ENCODE assay signal across 8 mouse cellular contexts in the genomic region with DNA sequence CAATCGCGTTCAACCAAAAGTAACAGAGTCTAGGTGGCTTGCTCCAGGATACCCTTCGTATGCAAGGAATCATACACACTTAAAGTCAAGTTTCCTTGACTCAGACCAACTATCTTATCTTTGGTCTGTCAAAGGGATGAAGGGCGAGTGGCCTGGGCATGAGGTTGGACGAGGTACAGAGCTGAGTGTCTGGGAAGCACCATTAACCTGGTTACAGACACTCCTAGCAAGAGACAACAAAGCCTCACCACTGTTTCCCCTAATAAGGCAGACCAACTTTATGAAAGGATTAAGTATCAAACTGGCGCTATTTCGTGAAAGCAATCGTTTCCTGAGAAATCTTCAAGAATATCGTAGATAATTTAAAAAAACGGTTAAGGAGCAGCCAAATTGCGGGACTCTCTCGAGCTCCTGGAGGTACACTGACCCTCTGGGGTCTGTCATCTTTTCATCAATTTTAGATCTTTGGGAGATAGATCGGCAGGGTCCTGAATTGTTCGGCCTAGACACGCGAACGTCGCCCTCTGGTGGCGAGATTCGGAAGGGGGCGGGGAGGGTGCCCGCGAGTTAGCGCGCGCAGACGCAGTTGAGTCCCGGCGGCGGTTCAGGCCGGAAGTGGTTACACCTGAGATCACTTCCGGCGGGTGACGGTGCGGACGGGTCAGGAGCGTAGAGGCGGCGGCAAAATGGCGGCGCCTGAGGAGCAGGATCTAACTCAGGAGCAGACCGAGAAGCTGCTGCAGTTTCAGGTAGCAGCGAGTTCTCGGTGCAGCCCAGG. TPM values are rescaled to one million over a fixed set of nuclear protein-coding genes. Genes with fewer than 3 reads are reported as not detected.
DNase-seq lines count a peak whose midpoint lies in the region; ATAC-seq and TF ChIP-seq lines count a peak whose summit lies in the region.

Faf2 (plus strand) TSS at position 630 of the 778 bp plus-strand sequence.

- 10% methylated on average over 44 of the region's 44 CpGs for WGBS in hindbrain, postnatal 0 days

- peaks cover 7% of the 10 kb centered on the region; the same call in 1 of the 2 replicates for H3K4me1 ChIP-seq in hindbrain, postnatal 0 days (ENCODE audit: insufficient read depth, low read length)

- no peaks in the 10 kb centered on the region for H3K36me3 ChIP-seq in hindbrain, postnatal 0 days (ENCODE audit: insufficient read depth, low read length)

- peak; percentile 99 for ATAC-seq in hindbrain, postnatal 0 days
- ATAC-seq in megakaryocyte, adult 5-6 weeks (ENCODE audit: poor library complexity, severe bottlenecking) = peak; percentile 98

- intact Hi-C loops in gastrocnemius, adult 2 months (cut with DNase I) = loop anchor here (1.0 to 5.0 kb wide), 4 partner anchors 31 to 154 kb away; partner anchors contain the start of genes Higd2a, Nop16 and Thoc3
- intact Hi-C loops in left cerebral cortex, adult 2 months (cut with DNase I) = loop anchor here (1.0 to 5.0 kb wide), 2 partner anchors 31 to 66 kb away; partner anchors contain the start of genes Higd2a and Nop16

- peak within 1 kb of the TSS; percentile 93 for H3K9ac ChIP-seq in hindbrain, postnatal 0 days (replicated peaks; ENCODE audit: low read length)

- DNase-seq in WW6 (ENCODE audit: low read depth, low spot score) = peak; percentile 86
- DNase-seq in cerebellum, postnatal 4 days (ENCODE audit: low spot score in 2 of 2) = peak; percentile 100
- DNase-seq in gastrocnemius, adult 2 months = peak; percentile 98
- peak; percentile 99 for DNase-seq in hindbrain, postnatal 0 days (ENCODE audit: low spot score)
- peak; percentile 98 to 100 for DNase-seq in left cerebral cortex, adult 2 months (ENCODE audit: extremely low spot score in 1 of 2, low spot score in 2 of 2)
- DNase-seq in right cerebral cortex, adult 2 months (ENCODE audit: low spot score in 2 of 2) = peak; percentile 100
- DNase-seq in urinary bladder, postnatal 14 days (ENCODE audit: low spot score) = peak; percentile 98

- peak within 1 kb of the TSS; percentile 98 for H3K27ac ChIP-seq in gastrocnemius, adult 2 months
- H3K27ac ChIP-seq in hindbrain, postnatal 0 days = peak within 1 kb of the TSS; percentile 88
- peak within 1 kb of the TSS; percentile 91 for H3K27ac ChIP-seq in left cerebral cortex, adult 2 months

- peak within 1 kb of the TSS; percentile 96 for H3K4me3 ChIP-seq in gastrocnemius, adult 2 months
- H3K4me3 ChIP-seq in hindbrain, postnatal 0 days (ENCODE audit: low read length) = peak within 1 kb of the TSS; percentile 90
- peak within 1 kb of the TSS; percentile 76 for H3K4me3 ChIP-seq in left cerebral cortex, adult 2 months

- no peaks in the 10 kb centered on the region for H3K9me3 ChIP-seq in hindbrain, postnatal 0 days (ENCODE audit: low read length)

- no peak; the same call in 1 of the 2 replicates for TF ChIP-seq CTCF in gastrocnemius, adult 2 months (IDR thresholded peaks at IDR 0.05)
- TF ChIP-seq CTCF in hindbrain, postnatal 0 days (IDR thresholded peaks at IDR 0.05; ENCODE audit: low read depth) = peak; percentile 98
- no peak; the same call in none of the 2 replicates for TF ChIP-seq CTCF in left cerebral cortex, adult 2 months (IDR thresholded peaks at IDR 0.05)

- H3K27me3 ChIP-seq in hindbrain, postnatal 0 days (ENCODE audit: insufficient read depth, low read length) = no peaks in the 10 kb centered on the region

- peak within 1 kb of the TSS; percentile 91 for H3K4me2 ChIP-seq in hindbrain, postnatal 0 days (ENCODE audit: low read depth, low read length)

RNA-seq across cellular contexts. Expression of gene Faf2, which starts in this region (rescaled TPM):
- 10 to 100 TPM; 11.1 to 16.8 TPM for total RNA-seq in gastrocnemius, adult 2 months (2021)
- total RNA-seq in hindbrain, postnatal 0 days (2014; rRNA removed) = 39.5 and 41.9 TPM in 2 replicates
- polyA plus RNA-seq in hindbrain, postnatal 0 days (2015; fragmentation: Nextera tagmentation; extraction: Ambion mirVana) = 64.0 and 65.0 TPM in 2 replicates
- 10 to 100 TPM; 48.4 to 53.1 TPM for total RNA-seq in left cerebral cortex, adult 2 months (2021)
- total RNA-seq in megakaryocyte, adult 5-6 weeks (2015) = 23.1 and 32.6 TPM in 2 replicates
- total RNA-seq in megakaryocyte, adult 5-6 weeks (2017) = 36.1 and 38.9 TPM in 2 replicates

Comparison
In these comparisons a context has a peak if more than half of its experiments do, and no peak if none do; other contexts are left out.
1. Peak in every context shown above with its lines: DNase-seq, ATAC-seq, H3K4me3 ChIP-seq and H3K27ac ChIP-seq.